In the genomic region with DNA sequence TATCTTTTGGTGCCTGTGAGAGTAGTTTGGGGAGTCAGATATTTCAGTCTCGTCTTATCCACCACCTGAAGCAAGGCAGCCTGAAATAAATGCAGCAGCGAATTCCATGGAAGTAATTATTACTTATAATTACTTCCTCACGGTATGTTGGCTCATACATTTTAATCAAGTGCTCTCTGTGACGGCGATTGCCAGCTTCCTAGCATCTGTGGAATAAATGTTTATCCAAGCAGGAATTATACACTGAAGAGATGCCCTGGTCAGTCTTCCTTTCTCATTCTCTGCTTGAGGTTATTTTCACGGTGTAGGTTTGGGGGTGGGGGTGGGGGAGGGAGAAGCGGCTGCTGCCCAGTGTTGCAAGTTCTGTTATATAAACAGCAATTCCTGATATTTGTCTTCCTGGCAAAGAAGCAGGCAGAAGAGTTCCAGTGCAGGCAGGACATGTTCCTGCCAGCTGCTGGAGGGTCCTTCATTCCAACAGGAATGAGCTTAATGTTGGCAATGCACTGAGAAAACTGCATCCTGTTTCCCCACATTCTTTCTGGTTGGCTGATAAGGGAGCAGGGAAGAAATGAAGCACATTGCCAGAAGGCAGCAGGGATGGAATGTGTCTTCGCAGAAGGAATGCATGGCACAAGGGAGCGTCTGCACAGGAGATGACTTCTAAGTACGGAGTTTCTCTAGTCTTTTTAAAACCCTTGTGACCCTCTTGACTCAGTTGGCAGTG, we compare ENCODE assay signal across 8 mouse cellular contexts. TPM values are rescaled to one million over a fixed set of nuclear protein-coding genes. Genes with fewer than 3 reads are reported as not detected.
DNase-seq lines count a peak whose midpoint lies in the region; ATAC-seq lines count a peak whose summit lies in the region.

No protein-coding gene starts in this region.

- no peak overlapping the region for H3K4me3 ChIP-seq in heart, embryonic 11.5 days (ENCODE audit: low read depth, low read length)
- no peak overlapping the region for H3K4me3 ChIP-seq in hindbrain, embryonic 14.5 days (replicated peaks; ENCODE audit: low read length)

- H3K4me2 ChIP-seq in heart, embryonic 11.5 days = no peak overlapping the region; the same call in 1 of the 2 replicates
- peak overlapping the region; percentile 21 for H3K4me2 ChIP-seq in hindbrain, embryonic 14.5 days (replicated peaks)

- ATAC-seq in heart, embryonic 11.5 days (replicated peaks; ENCODE audit: insufficient number of reproducible peaks, low FRiP score, low TSS enrichment) = peak; percentile 26; the same call in 1 of the 2 replicates
- peak; percentile 49; the same call in 1 of the 2 replicates for ATAC-seq in hindbrain, embryonic 14.5 days (ENCODE audit: low FRiP score)

- no peak overlapping the region for H3K27ac ChIP-seq in heart, embryonic 11.5 days (ENCODE audit: low read depth, low read length)
- peak overlapping the region; percentile 73 for H3K27ac ChIP-seq in hindbrain, embryonic 14.5 days

- DNase-seq in heart, adult 8-10 months (ENCODE audit: low spot score) = no peak
- peak; percentile 31 for DNase-seq in embryo, embryonic 10.5 days (ENCODE audit: low spot score)
- no peak for DNase-seq in hindbrain, embryonic 14.5 days (ENCODE audit: low spot score)
- DNase-seq in neural tube, embryonic 10.5 days (ENCODE audit: extremely low spot score, low spot score) = peak; percentile 16
- DNase-seq in frontal cortex, adult 2 months (ENCODE audit: extremely low spot score in 1 of 2, low spot score in 1 of 2) = no peak
- no peak for DNase-seq in right cerebral cortex, adult 2 months (ENCODE audit: low spot score in 2 of 2)
- DNase-seq in gastrocnemius, postnatal 10 days = no peak

- WGBS in heart, embryonic 11.5 days (ENCODE audit: insufficient replicate concordance) = 30% methylated on average over 10 of the region's 10 CpGs
- WGBS in hindbrain, embryonic 14.5 days = 14% methylated on average over 10 of the region's 10 CpGs

- H3K9ac ChIP-seq in heart, embryonic 11.5 days (ENCODE audit: low read depth, low read length) = no peak overlapping the region
- H3K9ac ChIP-seq in hindbrain, embryonic 14.5 days = no peak overlapping the region

- peaks cover 8% of the 10 kb centered on the region for H3K4me1 ChIP-seq in heart, embryonic 11.5 days (ENCODE audit: control insufficient read depth, insufficient read depth, low read length)
- H3K4me1 ChIP-seq in hindbrain, embryonic 14.5 days (replicated peaks; ENCODE audit: control insufficient read depth, insufficient read depth, low read length) = peaks cover 30% of the 10 kb centered on the region

- no peaks in the 10 kb centered on the region for H3K36me3 ChIP-seq in heart, embryonic 11.5 days (ENCODE audit: control insufficient read depth, insufficient read depth, low read length)
- 0 out of 2 replicates have a peak, but pooled peaks cover 3% of the 10 kb centered on the region for H3K36me3 ChIP-seq in hindbrain, embryonic 14.5 days (replicated peaks; ENCODE audit: control insufficient read depth, insufficient read depth)

- H3K27me3 ChIP-seq in heart, embryonic 11.5 days (ENCODE audit: control insufficient read depth, insufficient read depth, low read length) = no peaks in the 10 kb centered on the region
- no peaks in the 10 kb centered on the region for H3K27me3 ChIP-seq in hindbrain, embryonic 14.5 days (ENCODE audit: control insufficient read depth, insufficient read depth, low read length)

- H3K9me3 ChIP-seq in heart, embryonic 11.5 days (replicated peaks; ENCODE audit: control insufficient read depth, low read length) = no peaks in the 10 kb centered on the region
- no peaks in the 10 kb centered on the region for H3K9me3 ChIP-seq in hindbrain, embryonic 14.5 days (ENCODE audit: control insufficient read depth, low read length)

RNA-seq across cellular contexts. Expression of gene Rab3c, which starts 43.4 kb away (rescaled TPM):
- polyA plus RNA-seq in heart, embryonic 11.5 days (2014; fragmentation: Nextera tagmentation; extraction: Ambion mirVana) = 0.23 and 0.24 TPM in 2 replicates
- total RNA-seq in heart, adult 8-10 months (2022) = under 1 TPM; 0.03 to 0.22 (median 0.08) TPM
- polyA plus RNA-seq in hindbrain, embryonic 14.5 days (2014; fragmentation: Nextera tagmentation; extraction: Ambion mirVana) = 175 and 177 TPM in 2 replicates
- 63.7 and 69.3 TPM in 2 replicates for polyA plus RNA-seq in frontal cortex, adult 2 months (2012; rRNA removed)
- under 1 TPM; 0.16 to 0.25 TPM for total RNA-seq in gastrocnemius, postnatal 10 days (2021)

Comparison
In these comparisons a context has a peak if more than half of its experiments do, and no peak if none do; other contexts are left out.
1. DNase-seq: peak in embryo, embryonic 10.5 days (single experiment) and neural tube, embryonic 10.5 days (single experiment); none in heart, adult 8-10 months (single experiment), hindbrain, embryonic 14.5 days (single experiment), frontal cortex, adult 2 months (0 of 2), right cerebral cortex, adult 2 months (0 of 2) and gastrocnemius, postnatal 10 days (single experiment).
2. RNA of gene Rab3c, which starts 43.4 kb away (polyA plus RNA-seq): 175 to 177 TPM in hindbrain, embryonic 14.5 days and 63.7 to 69.3 TPM in frontal cortex, adult 2 months; 0.23 to 0.24 TPM in heart, embryonic 11.5 days; every median in the first group is over 10 times any median in the second.